Mouse (Mus musculus) lung, embryonic 16.5 days (tissue): ENCODE measurements at regions not wholly inside any gene's neighbourhood (a gene's known extent, or its start where the extent isn't known, plus 50 kb on each side); places are given as distances from the start of the nearest gene placed in this dataset.
A peak's percentile ranks its signal among the peaks of the same experiment; 100 is the strongest.
"Not testable (repeated sequence)": the region's sequence is repeated elsewhere in the genome, so short reads cannot be mapped to it uniquely, and the experiment has no call there.

ENCODE experiments used
- ATAC-seq: fragments of 200-750 bp; cut with Nextera tagmentation; 2 replicates; pipeline ENCODE4 v1.8.0; 2017; ENCODE audit warnings: low read depth, mild to moderate bottlenecking, moderate library complexity
- H3K27ac ChIP-seq: fragments of 300-500 bp; sonication (generic); 2 replicates; pipeline ENCODE4 v1.5.1; 2014; ENCODE audit warnings: mild to moderate bottlenecking, control low read depth, low read length
- H3K27me3 ChIP-seq: fragments of 300-500 bp; sonication (generic); 2 replicates; pipeline ENCODE4 v1.6.1; 2014; ENCODE audit warnings: low read depth, low read length, mixed read lengths; ENCODE audit not compliant: control insufficient read depth, insufficient read depth
- H3K36me3 ChIP-seq: fragments of 300-500 bp; sonication (generic); 2 replicates; pipeline ENCODE4 v1.6.1; 2014; ENCODE audit warnings: low read length; ENCODE audit not compliant: control insufficient read depth, insufficient read depth
- H3K4me1 ChIP-seq: fragments of 300-500 bp; sonication (generic); replicated peaks from 2 replicates; pipeline ENCODE4 v1.6.1; 2014; ENCODE audit warnings: low read length, mixed read lengths; ENCODE audit not compliant: control insufficient read depth, insufficient read depth
- H3K4me2 ChIP-seq: fragments of 300-500 bp; sonication (generic); 2 replicates; pipeline ENCODE4 v1.6.1; 2014; ENCODE audit warnings: low read depth, low read length, control low read depth
- H3K4me3 ChIP-seq: fragments of 300-500 bp; sonication (generic); 2 replicates; pipeline ENCODE4 v1.5.1; 2014; ENCODE audit warnings: mild to moderate bottlenecking, low read length, control low read depth
- H3K9ac ChIP-seq: fragments of 300-500 bp; sonication (generic); 2 replicates; pipeline ENCODE4 v1.6.1; 2014; ENCODE audit warnings: low read length, control low read depth
- H3K9me3 ChIP-seq: fragments of 300-500 bp; sonication (generic); 2 replicates; pipeline ENCODE4 v1.6.1; 2016; ENCODE audit warnings: low read length; ENCODE audit not compliant: control insufficient read depth
- WGBS: fragments of 180-500 bp; shearing (Covaris S2); extraction: QIAGEN DNeasy Blood & Tissue Kit; methylation state at CpG from one replicate; pipeline ENCODE4 v1.1.7; 2014; 5-methylcytosine and 5-hydroxymethylcytosine counted together

DNA sequence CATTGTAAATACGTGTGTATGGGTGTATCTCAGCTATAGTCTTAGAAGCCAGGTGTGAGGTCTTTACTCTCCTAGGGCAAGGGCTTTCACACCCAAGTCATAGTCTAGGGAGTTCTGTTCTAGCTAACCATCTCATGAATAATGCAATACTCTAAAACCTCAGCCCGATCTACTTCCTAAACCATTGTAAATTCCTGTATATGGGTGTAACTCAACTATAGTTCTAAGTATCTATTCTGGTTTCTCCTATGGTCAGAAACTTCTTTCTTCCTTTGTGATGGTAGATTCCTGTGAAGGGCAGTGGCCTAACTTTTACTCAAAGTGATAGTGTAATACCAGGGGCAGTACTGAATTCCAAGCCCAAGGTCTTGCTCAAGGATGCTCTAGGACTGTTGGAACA lies 58.7 kb upstream of the Srd5a3 start:
- not testable (repeated sequence) for H3K4me3 ChIP-seq, H3K27me3 ChIP-seq, H3K9me3 ChIP-seq, H3K27ac ChIP-seq, H3K9ac ChIP-seq, ATAC-seq, H3K4me1 ChIP-seq, H3K4me2 ChIP-seq, H3K36me3 ChIP-seq
- WGBS = 70% methylated on average over 2 of the region's 2 CpGs

DNA sequence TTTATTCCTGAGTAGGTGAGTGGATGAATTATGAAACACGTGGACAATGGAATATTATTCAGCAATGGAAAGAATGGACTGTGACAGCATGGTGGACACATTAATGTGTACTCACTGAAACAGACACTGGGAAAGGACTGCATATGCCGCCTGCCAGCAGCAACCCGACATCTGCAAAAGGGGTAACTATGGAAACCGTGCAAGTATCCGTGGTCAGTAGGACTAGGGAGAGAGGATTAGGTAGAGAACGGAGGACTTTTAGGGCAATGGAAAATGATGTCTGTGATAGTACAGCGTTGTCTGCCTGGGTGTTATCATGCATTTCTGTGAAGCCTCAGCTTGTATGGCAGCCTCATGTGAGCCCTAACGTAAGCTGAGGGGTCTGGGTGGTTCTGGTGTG lies 59.6 kb upstream of the Srd5a3 start:
- no peak overlapping the region for H3K4me2 ChIP-seq
- H3K9ac ChIP-seq = no peak overlapping the region
- H3K4me3 ChIP-seq = no peak overlapping the region
- 0 out of 2 replicates have a peak overlapping the region, but pooled peaks have one; percentile 52 for H3K27ac ChIP-seq
- 83% methylated on average over 8 of the region's 8 CpGs for WGBS
- no peaks in the 10 kb centered on the region for H3K4me1 ChIP-seq
- ATAC-seq = no peak
- no peaks in the 10 kb centered on the region for H3K36me3 ChIP-seq
- no peaks in the 10 kb centered on the region for H3K9me3 ChIP-seq
- no peaks in the 10 kb centered on the region for H3K27me3 ChIP-seq

GRCm38 (mm10) chr5:76079204-76080025 lies 60.7 kb upstream of the Srd5a3 start:
- no peaks in the 10 kb centered on the region for H3K4me1 ChIP-seq
- 51% methylated on average over 11 of the region's 11 CpGs for WGBS
- peak overlapping the region; percentile 79 for H3K27ac ChIP-seq
- H3K36me3 ChIP-seq = no peaks in the 10 kb centered on the region
- no peaks in the 10 kb centered on the region for H3K9me3 ChIP-seq
- ATAC-seq = peak; percentile 90
- H3K4me3 ChIP-seq = no peak overlapping the region
- no peak overlapping the region for H3K4me2 ChIP-seq
- no peaks in the 10 kb centered on the region for H3K27me3 ChIP-seq
- H3K9ac ChIP-seq = no peak overlapping the region

- no peak for ATAC-seq
- H3K27ac ChIP-seq = no peak overlapping the region
These were observed 61.6 kb upstream of the Srd5a3 start for GRCm38 (mm10) chr5:76078485-76078884.

GRCm38 (mm10) chr5:76076283-76076682 lies 63.8 kb upstream of the Srd5a3 start:
- Histone ChIP-seq H3K9ac (no peak overlapping the region), H3K27me3 (no peaks in the 10 kb centered on the region), H3K4me3 (no peak overlapping the region), H3K4me1 (no peaks in the 10 kb centered on the region), H3K4me2 (no peak overlapping the region), H3K9me3 (no peaks in the 10 kb centered on the region), H3K36me3 (no peaks in the 10 kb centered on the region), H3K27ac (no peak overlapping the region)
- WGBS = 84% methylated on average over 7 of the region's 7 CpGs
- ATAC-seq = no peak

More at GRCm38 (mm10) chr5:76078485-76078884, 61.6 kb upstream of the Srd5a3 start:
- Histone ChIP-seq H3K36me3 (no peaks in the 10 kb centered on the region), H3K4me1 (no peaks in the 10 kb centered on the region), H3K4me3 (no peak overlapping the region), H3K9ac (no peak overlapping the region), H3K4me2 (no peak overlapping the region), H3K27me3 (no peaks in the 10 kb centered on the region), H3K9me3 (no peaks in the 10 kb centered on the region)
- WGBS = 88% methylated on average over 1 of the region's 1 CpGs

- Histone ChIP-seq H3K36me3 (no peaks in the 10 kb centered on the region), H3K27ac (no peak overlapping the region), H3K27me3 (no peaks in the 10 kb centered on the region), H3K9me3 (no peaks in the 10 kb centered on the region), H3K9ac (no peak overlapping the region; the same call in 1 of the 2 replicates), H3K4me3 (no peak overlapping the region), H3K4me2 (0 out of 2 replicates have a peak overlapping the region, but pooled peaks have one; percentile 0), H3K4me1 (no peaks in the 10 kb centered on the region)
- no peak; the same call in 1 of the 2 replicates for ATAC-seq
- WGBS = 49% methylated on average over 8 of the region's 8 CpGs
These were observed 64.7 kb upstream of the Srd5a3 start for GRCm38 (mm10) chr5:76075401-76075800.

GRCm38 (mm10) chr5:76067881-76068280 lies 72.2 kb upstream of the Srd5a3 start:
- no peak overlapping the region for H3K9ac ChIP-seq
- no peaks in the 10 kb centered on the region for H3K27me3 ChIP-seq
- peaks cover 7% of the 10 kb centered on the region for H3K4me1 ChIP-seq
- no peaks in the 10 kb centered on the region for H3K36me3 ChIP-seq
- H3K9me3 ChIP-seq = no peaks in the 10 kb centered on the region
- no peak overlapping the region for H3K27ac ChIP-seq
- no peak overlapping the region for H3K4me2 ChIP-seq
- ATAC-seq = no peak
- WGBS = 46% methylated on average over 3 of the region's 3 CpGs
- no peak overlapping the region for H3K4me3 ChIP-seq

DNA sequence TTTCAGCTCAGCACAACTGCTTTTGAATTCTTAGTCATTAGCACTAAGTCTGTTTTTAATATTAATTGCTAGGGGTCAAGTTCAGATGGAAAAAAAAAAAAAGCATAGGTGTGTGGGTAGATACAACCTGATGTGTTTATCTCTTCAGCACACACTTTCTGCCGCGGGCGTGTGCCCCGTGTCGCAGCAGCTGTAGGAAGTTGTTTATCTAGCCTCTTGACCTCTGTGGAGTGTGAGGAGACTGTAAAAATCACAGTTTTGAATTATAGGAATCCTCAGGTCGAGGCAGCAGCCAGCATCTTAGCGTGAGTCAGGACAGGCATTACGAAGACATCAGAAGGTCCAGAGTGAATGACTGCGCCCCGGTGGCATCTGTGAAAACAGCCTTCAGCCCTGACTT lies 72.8 kb upstream of the Srd5a3 start:
- Histone ChIP-seq H3K9me3 (no peaks in the 10 kb centered on the region), H3K27ac (no peak overlapping the region), H3K36me3 (no peaks in the 10 kb centered on the region), H3K4me3 (no peak overlapping the region), H3K27me3 (no peaks in the 10 kb centered on the region), H3K9ac (no peak overlapping the region), H3K4me2 (no peak overlapping the region), H3K4me1 (peaks cover 7% of the 10 kb centered on the region)
- WGBS = 12% methylated on average over 10 of the region's 10 CpGs
- no peak for ATAC-seq

DNA sequence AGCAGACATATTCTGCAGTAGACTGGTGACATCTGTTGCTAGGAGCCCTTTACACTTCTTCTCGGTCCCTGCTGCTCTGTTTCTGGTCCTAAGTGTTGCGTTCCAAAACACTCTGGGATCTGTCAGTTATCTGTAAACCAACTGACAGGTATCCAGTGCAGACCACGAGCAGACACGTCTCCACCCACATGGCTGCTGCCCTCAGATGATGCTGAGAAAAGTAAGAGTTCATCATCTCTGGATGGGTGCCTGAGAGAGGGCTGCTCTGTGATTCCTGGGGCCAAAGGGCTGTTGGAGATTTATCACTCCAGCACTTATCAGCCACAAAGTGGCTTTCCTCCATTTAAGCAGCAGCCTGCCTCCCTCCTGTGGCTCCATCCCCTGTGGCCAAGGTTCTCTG lies 74.3 kb upstream of the Srd5a3 start:
- no peaks in the 10 kb centered on the region for H3K27me3 ChIP-seq
- no peaks in the 10 kb centered on the region for H3K9me3 ChIP-seq
- no peak overlapping the region for H3K4me3 ChIP-seq
- ATAC-seq = no peak
- no peak overlapping the region for H3K9ac ChIP-seq
- 24% methylated on average over 4 of the region's 4 CpGs for WGBS
- peaks cover 7% of the 10 kb centered on the region for H3K4me1 ChIP-seq
- H3K36me3 ChIP-seq = no peaks in the 10 kb centered on the region
- no peak overlapping the region for H3K27ac ChIP-seq
- H3K4me2 ChIP-seq = no peak overlapping the region
